Mouse (Mus musculus) kidney, adult 2 months (tissue): ENCODE data around the gene Dact2.

ENCODE experiments used
- CTCF ChIP-seq: fragments of 200-500 bp; conservative IDR thresholded peaks from 2 replicates; pipeline ENCODE4 v1.5.1; 2011; ENCODE audit warnings: low read depth, mild to moderate bottlenecking, control low read depth, low read length, moderate library complexity, mixed read lengths; ENCODE audit not compliant: insufficient read depth, insufficient read length
- POLR2A ChIP-seq: fragments of 200-500 bp; IDR thresholded peaks from one replicate; pipeline ENCODE4 v1.6.1; 2011; ENCODE audit warnings: low read depth, low read length, control low read depth

DNA sequence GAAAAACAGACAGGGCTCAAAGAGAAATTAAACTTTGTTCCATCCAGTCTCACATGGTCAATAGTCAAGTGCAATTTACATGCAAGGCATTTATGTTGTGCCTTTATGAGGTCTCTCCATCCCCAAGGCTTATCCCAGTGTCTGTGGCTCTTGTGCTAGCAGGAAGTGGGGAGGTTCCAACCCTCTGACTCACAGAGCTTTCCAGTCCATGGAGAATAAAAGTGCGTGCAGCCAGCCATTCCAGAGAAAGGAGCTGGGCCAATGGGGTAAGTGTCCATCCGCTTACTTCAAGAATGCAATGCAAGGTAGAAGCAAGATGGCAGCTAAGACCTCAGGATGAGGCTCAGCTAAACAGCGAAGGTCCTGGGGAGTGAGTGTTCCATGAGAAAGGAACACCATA lies 43.3 kb downstream of the Dact2 start:
- TF ChIP-seq CTCF (no peak), POLR2A (no peak)
